Mouse (Mus musculus) limb, embryonic 12.5 days (tissue): ENCODE results near the gene Grn. TPM values are rescaled to one million over a fixed set of nuclear protein-coding genes. Genes with fewer than 3 reads are reported as not detected.

Experiments used
- microRNA-seq: library from miRNA; unstranded; fragments of <30 nt; microRNA quantifications from one replicate; pipeline ENCODE4, GENCODE M21; 2017
- polyA plus RNA-seq: library from polyadenylated mRNA; unstranded; fragments of >200 nt; fragmentation: Nextera tagmentation; extraction: Ambion mirVana; gene quantifications from 2 replicates; pipeline ENCODE4 v1.2.1, GENCODE M21; 2016

Gene Grn
- polyA plus RNA-seq, 1 experiment from 2014 or later: 101 TPM

Small RNA genes lying within 50 kb of the gene (microRNA-seq; reads per million reads assigned to microRNA genes)
- not detected for gene Mir6930

Other genes starting within 250 kb of the Grn start
- gene Lsm12, start 245.0 kb upstream of the Grn start, polyA plus RNA-seq: 103 TPM in 2 replicates
- 36.6 and 36.8 TPM in 2 replicates for gene G6pc3, start 240.7 kb upstream of the Grn start, polyA plus RNA-seq
- 58.1 and 64.3 TPM in 2 replicates for gene Hdac5, start 200.1 kb upstream of the Grn start, polyA plus RNA-seq
- 21.7 and 23.5 TPM in 2 replicates for gene BC030867, start 181.4 kb upstream of the Grn start, polyA plus RNA-seq
- gene Asb16, start 161.6 kb upstream of the Grn start, polyA plus RNA-seq: 0.16 and 0.19 TPM in 2 replicates
- gene Tmub2, start 145.4 kb upstream of the Grn start, polyA plus RNA-seq: 47.4 and 48.9 TPM in 2 replicates
- 22.3 and 22.9 TPM in 2 replicates for gene Atxn7l3, start 133.7 kb upstream of the Grn start, polyA plus RNA-seq
- gene Ubtf, start 110.6 kb upstream of the Grn start, polyA plus RNA-seq: 101 TPM in 2 replicates
- 22.6 and 25.0 TPM in 2 replicates for gene Slc4a1, start 64.1 kb upstream of the Grn start, polyA plus RNA-seq
- 1.7 and 2.3 TPM in 2 replicates for gene Rundc3a, start 36.9 kb upstream of the Grn start, polyA plus RNA-seq
- gene Slc25a39, start 22.4 kb upstream of the Grn start, polyA plus RNA-seq: 164 and 174 TPM in 2 replicates
- 9.7 and 10.7 TPM in 2 replicates for gene Fam171a2, start 17.4 kb downstream of the Grn start, polyA plus RNA-seq
- gene Itga2b, start 39.8 kb downstream of the Grn start, polyA plus RNA-seq: 6.9 and 7.0 TPM in 2 replicates
- 66.5 and 77.6 TPM in 2 replicates for gene Gpatch8, start 126.1 kb downstream of the Grn start, polyA plus RNA-seq
- gene Gm11627, start 149.1 kb downstream of the Grn start, polyA plus RNA-seq: 5.3 and 7.4 TPM in 2 replicates
- 77.9 and 82.7 TPM in 2 replicates for gene Fzd2, start 174.1 kb downstream of the Grn start, polyA plus RNA-seq
- gene Meioc, start 233.4 kb downstream of the Grn start, polyA plus RNA-seq: 0.98 and 1.3 TPM in 2 replicates